Mouse (Mus musculus) hindbrain, embryonic 12.5 days (tissue): ENCODE data around the gene Uqcr11. TPM values are rescaled to one million over a fixed set of nuclear protein-coding genes. Genes with fewer than 3 reads are reported as not detected.
A peak's percentile ranks its signal among the peaks of the same experiment; 100 is the strongest.

Source experiments
- ATAC-seq: fragments of 200-750 bp; cut with Nextera tagmentation; 2 replicates; pipeline ENCODE4 v1.8.0; 2017; ENCODE audit warnings: moderate TSS enrichment; ENCODE audit not compliant: low FRiP score
- H3K27ac ChIP-seq: fragments of 300-500 bp; sonication (generic); 2 replicates; pipeline ENCODE4 v1.5.1; 2016; ENCODE audit warnings: mild to moderate bottlenecking
- H3K27me3 ChIP-seq: fragments of 300-500 bp; sonication (generic); 2 replicates; pipeline ENCODE4 v1.6.1; 2016; ENCODE audit warnings: mild to moderate bottlenecking
- H3K36me3 ChIP-seq: fragments of 300-500 bp; sonication (generic); 2 replicates; pipeline ENCODE4 v1.6.1; 2016; ENCODE audit warnings: mild to moderate bottlenecking
- H3K4me1 ChIP-seq: fragments of 300-500 bp; sonication (generic); 2 replicates; pipeline ENCODE4 v1.6.1; 2016
- H3K4me2 ChIP-seq: fragments of 300-500 bp; sonication (generic); replicated peaks from 2 replicates; pipeline ENCODE4 v1.6.1; 2016; ENCODE audit warnings: mild to moderate bottlenecking
- H3K4me3 ChIP-seq: fragments of 300-500 bp; sonication (generic); 2 replicates; pipeline ENCODE4 v1.5.1; 2016; ENCODE audit warnings: mild to moderate bottlenecking
- H3K9ac ChIP-seq: fragments of 300-500 bp; sonication (generic); 2 replicates; pipeline ENCODE4 v1.6.1; 2016; ENCODE audit warnings: mild to moderate bottlenecking, moderate library complexity
- H3K9me3 ChIP-seq: fragments of 300-500 bp; sonication (generic); replicated peaks from 2 replicates; pipeline ENCODE4 v1.6.1; 2016; ENCODE audit warnings: mild to moderate bottlenecking
- WGBS: fragments of 180-500 bp; shearing (Covaris S2); methylation state at CpG from one replicate; pipeline ENCODE4 v1.1.7; 2016; 5-methylcytosine and 5-hydroxymethylcytosine counted together
- microRNA-seq: library from miRNA; unstranded; fragments of <30 nt; microRNA quantifications from one replicate; pipeline ENCODE4, GENCODE M21; 2017
- polyA plus RNA-seq: library from polyadenylated mRNA; unstranded; fragments of >200 nt; fragmentation: Nextera tagmentation; extraction: Ambion mirVana; gene quantifications from 2 replicates; pipeline ENCODE4 v1.2.1, GENCODE M21; 2016

Uqcr11 gene
- polyA plus RNA-seq, 1 experiment from 2014 or later = 406 TPM

GRCm38 (mm10) chr10:80363734-80364133 is 42.9 kb downstream of the Uqcr11 start:
- no peaks in the 10 kb centered on the region; the same call in 1 of the 2 replicates for H3K9me3 ChIP-seq
- H3K4me2 ChIP-seq = no peak overlapping the region
- peaks cover 65% of the 10 kb centered on the region for H3K27me3 ChIP-seq
- ATAC-seq = no peak
- no peaks in the 10 kb centered on the region for H3K36me3 ChIP-seq
- no peak overlapping the region for H3K4me3 ChIP-seq
- H3K27ac ChIP-seq = no peak overlapping the region
- peaks cover 7% of the 10 kb centered on the region for H3K4me1 ChIP-seq
- WGBS = 46% methylated on average over 6 of the region's 6 CpGs
- no peak overlapping the region for H3K9ac ChIP-seq

GRCm38 (mm10) chr10:80357994-80358639 is 48.5 kb downstream of the Uqcr11 start:
- ATAC-seq = no peak; the same call in 1 of the 2 replicates
- 10% methylated on average over 27 of the region's 31 CpGs for WGBS
- H3K9ac ChIP-seq = 0 out of 2 replicates have a peak overlapping the region, but pooled peaks have one; percentile 5
- H3K27me3 ChIP-seq = peaks cover 91% of the 10 kb centered on the region
- H3K4me1 ChIP-seq = peaks cover 16% of the 10 kb centered on the region
- peak overlapping the region; percentile 44 for H3K4me2 ChIP-seq
- H3K4me3 ChIP-seq = peak overlapping the region; percentile 25
- no peaks in the 10 kb centered on the region for H3K36me3 ChIP-seq
- no peak overlapping the region for H3K27ac ChIP-seq
- H3K9me3 ChIP-seq = no peaks in the 10 kb centered on the region

GRCm38 (mm10) chr10:80357336-80357735 is 49.3 kb downstream of the Uqcr11 start:
- no peak for ATAC-seq
- no peak overlapping the region for H3K9ac ChIP-seq
- no peaks in the 10 kb centered on the region for H3K9me3 ChIP-seq
- no peak overlapping the region for H3K27ac ChIP-seq
- peak overlapping the region; percentile 25; the same call in 1 of the 2 replicates for H3K4me3 ChIP-seq
- H3K27me3 ChIP-seq = peaks cover 91% of the 10 kb centered on the region
- H3K4me1 ChIP-seq = peaks cover 16% of the 10 kb centered on the region
- 36% methylated on average over 7 of the region's 7 CpGs for WGBS
- no peaks in the 10 kb centered on the region for H3K36me3 ChIP-seq
- peak overlapping the region; percentile 44; the same call in 1 of the 2 replicates for H3K4me2 ChIP-seq

DNA sequence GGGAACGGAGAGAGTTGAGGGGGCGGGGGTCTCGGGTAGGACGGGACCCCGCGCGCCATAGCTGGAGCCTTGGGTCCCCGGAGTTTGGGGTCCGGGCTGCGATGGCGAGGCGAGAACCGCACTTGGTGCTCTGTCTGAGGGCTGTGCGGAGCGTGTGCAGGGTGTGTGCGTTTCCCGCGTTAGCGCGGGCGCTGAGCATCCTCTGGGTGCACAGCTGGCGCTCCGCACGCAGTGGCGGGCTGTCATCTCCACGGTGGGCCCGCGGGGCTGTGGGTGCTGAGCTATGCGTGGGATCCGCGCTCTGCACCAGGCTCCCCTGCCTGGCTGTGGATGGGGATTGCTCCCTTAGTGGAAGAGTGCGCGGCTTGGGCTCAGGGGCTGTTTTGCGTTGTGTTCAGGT is 49.9 kb downstream of the Uqcr11 start:
- H3K4me3 ChIP-seq = peak overlapping the region; percentile 29
- no peak for ATAC-seq

DNA sequence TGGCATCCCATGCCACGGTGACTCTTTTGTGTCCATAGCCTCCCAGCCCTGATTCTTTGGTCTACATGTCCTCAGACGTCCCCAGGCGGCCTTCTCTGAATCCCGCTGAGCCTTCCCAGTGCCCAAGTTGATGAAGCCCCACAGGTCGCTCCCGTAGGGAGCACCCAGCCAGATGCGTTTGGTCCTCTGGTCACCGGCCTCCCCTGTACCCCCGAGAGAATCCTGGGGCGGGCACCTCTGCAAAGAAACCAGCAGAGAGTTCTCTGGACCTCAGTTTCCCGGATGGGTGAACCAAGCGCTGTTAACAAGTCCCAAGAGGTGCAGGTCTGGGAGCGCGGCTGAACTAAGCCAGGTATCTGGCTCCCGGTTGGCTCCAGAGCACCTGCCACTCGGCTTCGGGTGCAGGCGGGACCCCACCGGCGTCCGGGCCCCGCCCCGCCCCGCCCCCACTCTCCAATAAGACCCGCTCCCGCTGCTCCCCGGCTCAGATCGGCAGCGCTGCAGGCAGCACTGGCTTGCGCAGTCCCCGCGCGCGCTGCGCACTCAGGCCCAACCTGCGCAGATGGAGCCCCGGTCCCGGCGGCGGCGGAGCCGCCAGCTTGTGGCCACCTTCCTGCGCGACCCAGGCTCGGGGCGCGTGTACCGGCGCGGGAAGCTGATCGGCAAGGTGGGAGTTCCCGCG is 50.5 kb downstream of the Uqcr11 start, which contains the start of gene Plk5:
TSS of gene Plk5 (plus strand) at position 459 of the 682 bp plus-strand sequence.
- Histone ChIP-seq H3K4me3 (peak within 1 kb of the TSS; percentile 29), H3K9ac (0 out of 2 replicates have a peak within 1 kb of the TSS, but pooled peaks have one; percentile 28), H3K27ac (no peak within 1 kb of the TSS), H3K4me1 (peaks cover 16% of the 10 kb centered on the region), H3K9me3 (no peaks in the 10 kb centered on the region), H3K27me3 (peaks cover 98% of the 10 kb centered on the region), H3K36me3 (no peaks in the 10 kb centered on the region), H3K4me2 (peak within 1 kb of the TSS; percentile 52)
- 1% methylated on average over 53 of the region's 53 CpGs for WGBS
- no peak for ATAC-seq

More for the DNA sequence above, 49.9 kb downstream of the Uqcr11 start:
- 0 out of 2 replicates have a peak overlapping the region, but pooled peaks have one; percentile 28 for H3K9ac ChIP-seq
- peaks cover 95% of the 10 kb centered on the region for H3K27me3 ChIP-seq
- peaks cover 16% of the 10 kb centered on the region for H3K4me1 ChIP-seq
- H3K27ac ChIP-seq = no peak overlapping the region
- no peaks in the 10 kb centered on the region for H3K36me3 ChIP-seq
- WGBS = 2% methylated on average over 34 of the region's 34 CpGs
- no peaks in the 10 kb centered on the region for H3K9me3 ChIP-seq
- H3K4me2 ChIP-seq = peak overlapping the region; percentile 52

- ATAC-seq = no peak
- Histone ChIP-seq H3K27ac (no peak overlapping the region), H3K9ac (no peak overlapping the region), H3K4me3 (no peak overlapping the region), H3K4me1 (peaks cover 16% of the 10 kb centered on the region), H3K27me3 (peaks cover 100% of the 10 kb centered on the region), H3K4me2 (no peak overlapping the region), H3K9me3 (no peaks in the 10 kb centered on the region), H3K36me3 (no peaks in the 10 kb centered on the region)
- 14% methylated on average over 9 of the region's 9 CpGs for WGBS
Measured at GRCm38 (mm10) chr10:80355431-80355830, 51.2 kb downstream of the Uqcr11 start.

Small RNA genes lying within 50 kb of the gene (microRNA-seq; reads per million reads assigned to microRNA genes)
- not detected for gene Gm22721

Other genes starting within 250 kb of the Uqcr11 start
- gene Cirbp, start 240.8 kb downstream of the Uqcr11 start, polyA plus RNA-seq = 235 and 271 TPM in 2 replicates
- gene 1600002K03Rik, start 233.9 kb downstream of the Uqcr11 start, polyA plus RNA-seq = 12.0 and 13.3 TPM in 2 replicates
- gene Efna2, start 227.3 kb downstream of the Uqcr11 start, polyA plus RNA-seq = 49.3 and 50.5 TPM in 2 replicates
- gene Mum1, start 180.4 kb downstream of the Uqcr11 start, polyA plus RNA-seq = 50.0 and 58.8 TPM in 2 replicates
- 177 and 220 TPM in 2 replicates for gene Ndufs7, start 157.7 kb downstream of the Uqcr11 start, polyA plus RNA-seq
- 26.6 and 29.6 TPM in 2 replicates for gene Gamt, start 145.8 kb downstream of the Uqcr11 start, polyA plus RNA-seq
- gene Dazap1, start 145.3 kb downstream of the Uqcr11 start, polyA plus RNA-seq = 67.1 and 76.9 TPM in 2 replicates
- gene Rps15, start 114.4 kb downstream of the Uqcr11 start, polyA plus RNA-seq = 530 and 668 TPM in 2 replicates
- 170 and 191 TPM in 2 replicates for gene Apc2, start 110.9 kb downstream of the Uqcr11 start, polyA plus RNA-seq
- gene 2310011J03Rik, start 86.3 kb downstream of the Uqcr11 start, polyA plus RNA-seq = 38.4 and 39.7 TPM in 2 replicates
- 2.2 and 2.8 TPM in 2 replicates for gene Pcsk4, start 77.3 kb downstream of the Uqcr11 start, polyA plus RNA-seq
- 3.2 and 4.1 TPM in 2 replicates for gene Reep6, start 76.9 kb downstream of the Uqcr11 start, polyA plus RNA-seq
- 0.38 and 0.77 TPM in 2 replicates for gene Adamtsl5, start 58.4 kb downstream of the Uqcr11 start, polyA plus RNA-seq
- gene Plk5, start 50.4 kb downstream of the Uqcr11 start, polyA plus RNA-seq = 0.35 and 0.50 TPM in 2 replicates
- gene Mex3d, start 19.2 kb downstream of the Uqcr11 start, polyA plus RNA-seq = 21.4 and 24.8 TPM in 2 replicates
- gene Mbd3, start 7.3 kb downstream of the Uqcr11 start, polyA plus RNA-seq = 275 and 296 TPM in 2 replicates
- 176 and 178 TPM in 2 replicates for gene Tcf3, start 26.8 kb upstream of the Uqcr11 start, polyA plus RNA-seq
- 1.7 and 2.3 TPM in 2 replicates for gene Onecut3, start 88.0 kb upstream of the Uqcr11 start, polyA plus RNA-seq
- 0.93 and 1.1 TPM in 2 replicates for gene Atp8b3, start 132.3 kb upstream of the Uqcr11 start, polyA plus RNA-seq
- gene Rexo1, start 154.7 kb upstream of the Uqcr11 start, polyA plus RNA-seq = 33.1 and 33.8 TPM in 2 replicates
- gene Klf16, start 170.5 kb upstream of the Uqcr11 start, polyA plus RNA-seq = 7.1 and 8.1 TPM in 2 replicates
- 112 and 118 TPM in 2 replicates for gene Abhd17a, start 183.5 kb upstream of the Uqcr11 start, polyA plus RNA-seq
- 60.3 and 69.4 TPM in 2 replicates for gene Scamp4, start 196.0 kb upstream of the Uqcr11 start, polyA plus RNA-seq
- 4.8 and 5.5 TPM in 2 replicates for gene Adat3, start 196.1 kb upstream of the Uqcr11 start, polyA plus RNA-seq
- 5.2 and 5.3 TPM in 2 replicates for gene Gm49322, start 199.2 kb upstream of the Uqcr11 start, polyA plus RNA-seq
- gene Csnk1g2, start 216.0 kb upstream of the Uqcr11 start, polyA plus RNA-seq = 190 and 192 TPM in 2 replicates